Mouse (Mus musculus) heart, adult 8-10 months (tissue): ENCODE measurements around the gene Pfdn6. TPM values are rescaled to one million over a fixed set of nuclear protein-coding genes. Genes with fewer than 3 reads are reported as not detected.

ENCODE experiments used
- DNase-seq: peaks from one replicate; pipeline ENCODE4 v3.0.0; 2022; ENCODE audit warnings: low spot score
- total RNA-seq, 4 experiments: library from RNA; stranded (reverse); gene quantifications; 2 replicates each; pipeline ENCODE4 v1.2.4; 2022

The Pfdn6 gene
- total RNA-seq, 4 experiments from 2014 or later: 62.7 to 82.9 (median 71.1) TPM

GRCm38 (mm10) chr17:33931947-33932346 is 8.2 kb downstream of the Pfdn6 start:
- no peak for DNase-seq

DNA sequence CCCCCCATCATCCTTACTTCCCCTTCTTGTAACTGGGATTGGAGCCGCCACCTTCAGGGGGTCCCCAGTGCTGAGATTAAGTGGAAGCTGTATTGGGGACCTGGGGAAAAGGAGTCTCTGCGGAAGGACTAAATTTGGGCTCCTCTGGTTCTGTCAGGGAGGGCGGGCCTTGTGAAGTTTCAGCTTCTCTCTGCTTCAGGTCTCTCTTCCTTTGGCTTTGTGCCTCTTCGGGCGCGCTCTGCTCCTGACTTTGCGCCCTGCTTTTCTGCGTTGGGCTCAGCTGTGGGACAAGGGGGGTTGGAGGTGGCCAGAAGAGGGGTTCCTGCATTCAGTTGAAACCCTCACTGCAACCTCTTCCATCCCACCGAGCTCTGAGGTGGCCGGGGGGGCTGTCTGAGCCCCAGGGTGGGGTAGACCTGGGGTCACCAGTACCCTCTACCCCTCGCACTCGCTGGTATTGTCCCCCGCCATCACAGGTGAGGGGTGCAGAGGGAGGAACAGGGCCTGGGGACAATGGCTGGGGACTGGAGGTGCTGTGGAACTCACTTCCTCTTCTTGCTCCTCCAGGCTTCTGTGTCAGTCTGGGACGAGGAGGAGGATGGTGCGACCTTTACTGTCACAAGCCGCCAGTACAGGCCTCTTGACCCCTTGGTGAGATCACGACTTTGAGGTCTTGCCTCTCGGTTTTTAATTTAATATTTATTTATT is 8.8 kb downstream of the Pfdn6 start:
- DNase-seq: no peak

GRCm38 (mm10) chr17:33930280-33931158 is 9.6 kb downstream of the Pfdn6 start:
- DNase-seq: peak; percentile 53

DNA sequence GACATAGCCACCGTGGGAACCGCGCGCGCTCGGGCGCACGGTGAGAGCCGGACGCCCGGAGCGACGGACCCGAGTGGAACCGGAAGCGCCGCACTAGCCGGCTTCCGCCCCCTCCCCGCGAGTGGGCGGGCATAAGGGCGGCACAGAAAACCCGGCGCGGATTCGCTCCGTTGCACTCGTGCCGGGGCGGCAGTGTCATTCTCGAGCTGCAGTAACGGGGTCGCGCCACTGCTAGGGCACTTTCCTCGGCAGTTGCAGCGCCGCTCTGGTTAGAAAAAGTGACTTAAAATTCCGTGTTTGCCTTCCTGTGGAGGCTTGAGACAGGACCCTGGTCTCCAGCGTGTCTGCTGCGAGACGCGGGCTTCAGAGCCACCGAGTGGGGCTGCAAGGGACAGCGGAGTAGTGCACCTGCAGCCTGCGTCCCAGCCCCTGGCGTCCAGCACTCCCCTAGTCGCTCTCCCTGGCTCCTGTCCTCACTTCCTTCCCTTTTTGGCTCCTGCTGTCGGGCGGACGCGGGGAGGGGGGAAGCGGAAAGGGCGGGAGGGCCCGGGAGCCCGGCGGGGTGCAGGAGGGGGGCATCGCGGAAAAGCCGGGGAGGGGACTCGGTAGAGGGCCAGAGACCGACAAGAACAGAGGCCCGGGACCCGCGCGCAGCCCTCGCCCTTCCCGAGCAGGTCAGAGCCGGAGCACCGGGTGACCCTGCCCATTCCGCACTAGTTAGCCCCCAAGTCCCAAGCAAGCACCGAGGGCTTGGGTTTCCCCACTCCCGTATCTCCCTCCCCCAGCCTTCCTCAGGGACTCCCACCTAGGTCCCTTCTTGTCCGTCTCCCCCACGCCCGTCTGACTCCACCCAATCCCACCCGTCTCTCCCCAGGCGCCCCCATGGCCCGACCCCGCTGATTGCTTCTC is 10.5 kb downstream of the Pfdn6 start, which contains the start of gene Rgl2:
Gene Rgl2 (plus strand): TSS at position 173 of the 909 bp plus-strand sequence.
- peak; percentile 85 for DNase-seq

- DNase-seq: no peak
Observed at GRCm38 (mm10) chr17:33928251-33928947, 11.7 kb downstream of the Pfdn6 start.

- no peak for DNase-seq
Observed at GRCm38 (mm10) chr17:33926207-33926932, 13.8 kb downstream of the Pfdn6 start.

DNA sequence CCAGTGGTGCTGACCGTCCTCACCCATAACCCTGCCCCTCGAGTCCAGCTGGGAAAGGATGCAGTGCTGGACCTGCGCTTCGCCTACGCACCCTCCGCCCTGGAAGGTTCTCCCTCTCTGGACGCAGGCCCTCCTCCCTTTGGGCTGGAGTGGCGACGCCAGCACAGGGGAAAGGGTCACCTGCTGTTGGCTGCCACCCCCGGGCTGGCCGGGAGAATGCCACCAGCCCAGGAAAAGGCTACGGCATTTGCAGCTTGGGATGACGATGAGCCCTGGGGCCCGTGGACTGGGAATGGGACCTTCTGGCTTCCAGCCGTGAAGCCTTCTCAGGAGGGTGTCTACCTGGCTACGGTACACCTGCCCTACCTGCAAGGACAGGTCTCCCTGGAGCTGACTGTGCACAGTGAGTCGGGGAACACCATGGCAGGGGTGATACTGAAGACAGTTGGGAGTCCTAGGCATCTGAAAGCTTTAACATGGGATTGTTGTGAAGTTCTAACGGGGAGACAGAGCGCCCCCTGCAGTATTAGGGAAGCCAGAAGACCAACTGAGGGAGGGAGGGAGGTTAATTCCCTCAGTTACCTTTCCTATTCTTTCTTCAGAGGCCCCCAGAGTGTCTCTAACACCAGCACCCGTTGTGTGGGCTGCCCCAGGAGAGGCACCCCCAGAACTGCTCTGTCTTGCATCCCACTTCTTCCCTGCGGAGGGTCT is 14.6 kb downstream of the Pfdn6 start:
- DNase-seq: no peak

DNA sequence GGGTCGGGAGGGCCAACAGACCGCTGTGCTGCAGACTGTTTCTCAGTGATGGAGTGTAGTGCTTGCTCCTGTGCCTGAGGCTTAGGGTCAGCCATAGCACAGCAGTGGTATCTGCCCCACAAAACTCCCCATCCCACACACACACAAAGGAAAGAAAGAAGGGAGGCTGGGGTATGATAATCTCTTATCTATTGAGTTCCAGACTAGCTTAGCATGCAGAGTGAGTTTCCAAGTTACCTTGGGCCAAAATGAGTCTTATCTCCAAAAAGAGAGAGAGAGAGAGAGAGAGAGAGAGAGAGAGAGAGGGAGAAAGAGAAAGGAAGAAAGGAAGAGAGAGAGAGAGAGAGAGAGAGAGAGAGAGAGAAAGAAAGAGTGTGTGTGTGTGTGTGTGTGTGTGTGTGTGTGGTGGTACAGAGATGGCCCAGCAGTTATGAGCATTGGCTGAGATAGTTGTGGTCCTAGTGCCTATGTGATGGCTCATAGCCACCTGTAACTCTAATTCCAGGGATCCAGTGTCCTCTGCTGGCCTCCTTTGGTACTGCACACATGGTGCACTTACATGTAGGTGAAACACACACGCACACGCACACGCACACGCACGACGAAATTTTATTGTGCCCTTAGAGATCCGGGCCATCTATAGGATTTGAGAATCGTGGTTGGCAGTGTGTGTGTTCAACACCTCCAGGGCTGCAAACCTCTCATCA is 15.4 kb downstream of the Pfdn6 start:
- DNase-seq: no peak

GRCm38 (mm10) chr17:33921361-33921760 is 18.8 kb downstream of the Pfdn6 start:
- no peak for DNase-seq

DNA sequence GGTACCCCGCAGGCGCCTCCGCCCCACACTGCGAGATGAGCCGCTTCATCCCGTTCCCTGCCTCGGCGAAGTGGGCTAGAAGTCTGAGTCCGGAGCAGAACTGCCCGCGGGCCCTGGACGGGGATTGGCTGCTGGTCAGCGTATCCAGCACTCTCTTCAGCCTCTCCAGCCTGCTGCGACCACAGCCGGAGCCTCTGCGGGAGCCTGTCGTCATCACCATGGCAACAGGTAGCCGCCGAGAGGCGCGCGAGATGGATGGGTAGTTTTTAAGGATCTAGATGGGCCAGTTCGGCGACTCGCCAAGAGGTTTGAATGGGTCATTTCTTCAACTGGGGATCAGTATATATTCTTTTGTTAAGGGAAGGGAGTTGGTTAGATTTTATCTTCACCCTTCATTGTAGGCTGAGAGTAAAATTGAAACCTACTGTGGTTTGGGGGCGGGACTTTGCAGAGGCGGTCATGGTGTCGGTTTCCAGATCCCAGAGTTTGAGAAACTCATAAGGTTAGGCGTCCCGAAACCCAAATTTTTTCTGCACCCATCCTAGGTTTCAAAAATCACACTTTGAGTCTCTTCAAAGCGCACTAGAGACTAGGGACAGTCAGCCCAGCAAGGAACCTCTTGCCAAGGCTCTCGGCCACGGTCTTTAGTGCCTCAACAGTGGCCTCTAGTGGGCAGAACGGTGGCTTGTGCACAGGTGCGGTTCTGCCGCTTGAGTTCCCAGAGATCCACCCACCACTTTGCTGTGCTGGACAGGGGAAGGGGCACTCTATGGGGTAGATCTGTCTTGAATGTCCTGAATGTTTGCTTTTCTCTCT is 19.7 kb downstream of the Pfdn6 start:
- peak; percentile 82 for DNase-seq

DNA sequence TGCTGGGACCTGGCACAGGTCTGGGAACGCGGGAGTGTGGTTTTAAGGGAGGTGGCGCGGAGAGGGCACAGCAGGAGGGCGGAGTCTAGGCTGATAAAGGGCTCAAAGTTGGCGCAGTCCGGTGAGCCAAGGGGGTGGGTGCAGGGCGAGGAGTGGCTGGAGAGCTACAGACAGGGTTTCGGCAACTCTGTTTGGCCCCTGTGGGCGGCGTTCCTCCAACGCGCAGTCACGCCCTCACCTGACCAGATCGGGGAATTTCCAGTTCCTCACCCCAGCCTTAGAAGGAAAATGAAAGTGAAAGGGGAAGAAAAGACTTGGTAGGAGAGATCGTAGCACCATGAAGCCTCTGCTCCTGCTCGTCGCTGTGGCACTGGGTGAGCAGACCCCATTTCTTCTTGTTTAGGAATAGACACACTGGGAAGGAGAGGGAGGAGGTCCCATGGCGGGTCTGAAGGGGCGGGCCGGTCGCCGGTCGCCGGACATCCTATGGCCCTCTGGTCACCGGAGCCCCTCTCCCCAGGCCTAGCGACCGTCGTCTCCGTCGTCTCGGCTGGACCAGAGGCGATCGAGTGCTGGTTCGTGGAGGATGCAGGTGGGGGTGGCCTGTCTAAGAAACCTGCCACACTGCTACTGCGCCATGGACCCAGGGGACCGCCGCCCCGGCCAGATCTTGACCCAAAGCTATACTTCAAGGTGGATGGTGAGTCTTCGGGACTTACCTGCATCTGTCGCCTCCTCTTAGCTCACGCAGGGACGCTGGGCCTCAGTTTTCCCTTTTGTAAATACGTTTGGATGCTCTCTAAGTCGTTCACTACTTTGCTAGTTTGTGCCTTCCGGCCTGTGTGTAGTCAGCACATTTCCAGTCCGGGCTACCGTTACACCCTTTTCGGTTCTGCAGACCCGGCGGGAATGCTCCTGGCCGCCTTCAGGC is 20.5 kb downstream of the Pfdn6 start:
- peak; percentile 86 for DNase-seq

DNA sequence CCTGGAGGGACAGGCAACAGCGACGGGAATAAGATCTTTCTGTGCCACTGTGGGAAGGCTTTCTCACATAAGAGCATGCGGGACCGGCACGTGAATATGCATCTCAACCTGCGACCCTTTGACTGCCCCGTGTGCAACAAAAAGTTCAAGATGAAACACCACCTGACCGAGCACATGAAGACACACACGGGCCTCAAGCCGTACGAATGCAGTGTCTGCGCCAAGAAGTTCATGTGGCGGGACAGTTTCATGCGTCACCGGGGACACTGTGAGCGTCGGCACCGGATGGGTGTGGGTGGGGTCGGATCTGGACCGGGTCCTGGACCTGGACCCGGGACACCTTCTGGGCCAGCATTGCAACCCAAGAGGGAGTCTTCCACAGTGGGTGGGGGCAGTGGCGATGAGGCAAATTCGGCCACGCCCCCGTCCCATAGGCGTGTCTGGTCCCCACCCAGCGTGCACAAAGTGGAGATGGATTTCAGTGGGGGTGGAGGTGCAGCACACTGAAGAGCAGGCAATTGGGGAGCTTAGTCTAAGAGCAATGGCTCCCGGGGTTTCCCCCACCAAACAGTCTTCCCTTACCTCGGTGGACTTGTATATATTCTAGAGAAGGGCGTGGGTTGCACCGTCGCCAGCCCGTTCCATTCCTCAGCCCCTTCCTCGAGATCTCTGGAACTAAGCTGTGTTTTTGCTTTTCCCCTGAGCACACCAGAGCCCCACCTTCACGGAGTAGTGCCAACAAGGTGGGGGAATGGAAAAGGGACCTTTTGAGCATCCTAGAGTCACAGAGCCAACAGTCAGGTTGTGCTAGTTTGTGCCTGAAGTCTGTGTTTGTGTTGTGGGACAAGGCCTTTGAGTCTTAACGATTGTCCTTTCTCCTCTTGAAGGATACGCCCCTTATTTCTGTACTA is 21.6 kb downstream of the Pfdn6 start:
- DNase-seq: peak; percentile 44

- DNase-seq: no peak
Observed at GRCm38 (mm10) chr17:33917656-33918292, 22.4 kb downstream of the Pfdn6 start.

DNA sequence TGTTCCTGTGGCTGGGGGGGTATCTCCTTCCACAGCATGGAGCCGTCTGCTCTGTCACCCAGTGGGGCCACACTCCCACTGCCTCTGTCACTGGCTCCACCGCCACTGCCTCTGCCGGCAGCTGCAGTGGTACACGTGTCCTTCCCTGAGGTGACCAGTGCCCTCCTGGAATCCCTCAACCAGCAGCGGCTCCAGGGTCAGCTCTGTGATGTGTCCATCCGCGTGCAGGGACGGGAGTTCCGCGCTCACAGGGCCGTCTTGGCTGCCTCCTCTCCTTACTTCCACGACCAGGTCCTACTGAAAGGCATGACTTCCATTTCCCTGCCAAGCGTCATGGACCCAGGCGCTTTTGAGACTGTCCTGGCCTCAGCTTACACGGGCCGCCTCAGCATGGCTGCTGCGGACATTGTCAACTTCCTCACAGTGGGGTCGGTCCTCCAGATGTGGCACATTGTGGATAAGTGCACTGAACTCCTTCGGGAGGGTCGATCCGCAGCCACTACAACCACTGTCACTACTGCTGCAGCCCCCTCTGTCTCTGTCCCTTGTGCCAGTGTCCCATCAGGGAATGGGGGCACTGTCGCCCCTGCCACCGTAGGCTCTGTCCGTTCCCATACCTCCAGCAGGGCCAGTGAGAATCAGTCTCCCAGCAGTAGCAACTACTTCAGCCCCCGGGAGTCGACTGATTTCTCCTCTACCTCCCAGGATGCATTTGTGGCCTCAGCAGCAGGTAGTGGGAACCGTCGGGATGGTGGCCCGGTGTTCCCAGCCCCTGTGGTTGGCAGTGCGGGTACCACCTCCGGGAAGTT is 23.1 kb downstream of the Pfdn6 start:
- no peak for DNase-seq

DNA sequence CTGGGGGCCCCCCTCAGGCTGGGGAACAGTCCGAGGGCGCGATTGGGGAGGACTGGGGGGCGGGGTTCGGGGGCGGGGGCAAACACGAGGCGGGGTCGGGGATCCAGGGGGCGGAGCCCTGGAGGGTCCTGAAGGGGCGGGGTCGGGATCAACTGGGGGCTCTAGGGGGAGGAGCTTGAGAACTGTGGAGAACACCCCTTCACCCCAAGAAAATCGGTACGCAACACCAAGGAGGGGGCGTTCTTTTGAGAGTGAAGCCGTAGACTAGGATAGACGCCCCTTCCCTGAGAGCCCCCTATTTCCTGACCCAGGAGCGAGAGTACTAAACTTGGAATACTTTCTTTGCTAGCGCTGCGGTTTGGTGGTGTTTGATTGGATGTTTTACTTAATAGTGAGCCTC is 23.8 kb downstream of the Pfdn6 start:
- DNase-seq: no peak
